Mouse (Mus musculus) forebrain, embryonic 15.5 days (tissue): ENCODE results near the gene Hadha. TPM values are rescaled to one million over a fixed set of nuclear protein-coding genes. Genes with fewer than 3 reads are reported as not detected.

ENCODE experiments used
- ATAC-seq: fragments of 200-750 bp; cut with Nextera tagmentation; replicated peaks from 2 replicates; pipeline ENCODE4 v1.8.0; 2017; ENCODE audit warnings: mild to moderate bottlenecking, moderate TSS enrichment, moderate library complexity
- H3K27ac ChIP-seq: fragments of 300-500 bp; sonication (generic); replicated peaks from 2 replicates; pipeline ENCODE4 v1.5.1; 2015; ENCODE audit warnings: mild to moderate bottlenecking, inconsistent platforms
- H3K27me3 ChIP-seq: fragments of 300-500 bp; sonication (generic); 2 replicates; pipeline ENCODE4 v1.6.1; 2015; ENCODE audit warnings: inconsistent platforms
- H3K36me3 ChIP-seq: fragments of 300-500 bp; sonication (generic); 2 replicates; pipeline ENCODE4 v1.6.1; 2015; ENCODE audit warnings: mild to moderate bottlenecking, inconsistent platforms
- H3K4me1 ChIP-seq: fragments of 300-500 bp; sonication (generic); 2 replicates; pipeline ENCODE4 v1.6.1; 2015; ENCODE audit warnings: inconsistent platforms
- H3K4me2 ChIP-seq: fragments of 300-500 bp; sonication (generic); replicated peaks from 2 replicates; pipeline ENCODE4 v1.6.1; 2015; ENCODE audit warnings: mild to moderate bottlenecking, inconsistent platforms
- H3K4me3 ChIP-seq: fragments of 300-500 bp; sonication (generic); 2 replicates; pipeline ENCODE4 v1.5.1; 2015; ENCODE audit warnings: mild to moderate bottlenecking, inconsistent platforms
- H3K9ac ChIP-seq: fragments of 300-500 bp; sonication (generic); replicated peaks from 2 replicates; pipeline ENCODE4 v1.6.1; 2015; ENCODE audit warnings: mild to moderate bottlenecking, inconsistent platforms
- H3K9me3 ChIP-seq: fragments of 300-500 bp; sonication (generic); 2 replicates; pipeline ENCODE4 v1.6.1; 2016; ENCODE audit warnings: inconsistent platforms
- WGBS: fragments of 180-500 bp; shearing (Covaris S2); methylation state at CpG from one replicate; pipeline ENCODE4 v1.1.7; 2015; ENCODE audit warnings: mixed read lengths; 5-methylcytosine and 5-hydroxymethylcytosine counted together
- polyA plus RNA-seq: library from polyadenylated mRNA; unstranded; fragments of >200 nt; fragmentation: Nextera tagmentation; extraction: Ambion mirVana; gene quantifications from 2 replicates; pipeline ENCODE4 v1.2.1, GENCODE M21; 2015

Gene Hadha
- polyA plus RNA-seq, 1 experiment from 2014 or later = 73.9 TPM

DNA sequence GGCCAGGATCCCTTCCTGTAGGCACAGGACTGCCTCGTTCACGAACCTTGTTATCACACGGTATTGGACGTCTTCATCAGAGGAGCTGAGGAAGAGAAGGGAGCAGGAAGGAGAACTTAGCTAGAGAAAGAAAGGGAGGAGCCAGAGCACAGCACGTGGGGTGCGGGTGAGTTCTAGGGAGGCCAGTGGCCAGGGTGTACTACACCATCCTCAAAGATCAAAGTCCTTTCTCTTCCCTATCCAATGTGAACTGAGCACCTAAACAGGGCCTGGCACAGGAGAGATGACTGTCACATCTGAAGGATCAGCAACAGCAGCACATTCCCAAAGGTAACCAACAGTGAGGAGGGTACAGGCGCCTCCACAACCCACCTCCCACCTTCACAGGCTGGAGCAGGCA, 34.9 kb downstream of the Hadha start:
- Histone ChIP-seq H3K36me3 (peaks cover 80% of the 10 kb centered on the region), H3K9ac (no peak overlapping the region), H3K4me3 (no peak overlapping the region), H3K4me2 (no peak overlapping the region), H3K27me3 (no peaks in the 10 kb centered on the region), H3K27ac (no peak overlapping the region), H3K4me1 (no peaks in the 10 kb centered on the region; the same call in 1 of the 2 replicates), H3K9me3 (no peaks in the 10 kb centered on the region)
- 84% methylated on average over 7 of the region's 7 CpGs for WGBS
- no peak for ATAC-seq

DNA sequence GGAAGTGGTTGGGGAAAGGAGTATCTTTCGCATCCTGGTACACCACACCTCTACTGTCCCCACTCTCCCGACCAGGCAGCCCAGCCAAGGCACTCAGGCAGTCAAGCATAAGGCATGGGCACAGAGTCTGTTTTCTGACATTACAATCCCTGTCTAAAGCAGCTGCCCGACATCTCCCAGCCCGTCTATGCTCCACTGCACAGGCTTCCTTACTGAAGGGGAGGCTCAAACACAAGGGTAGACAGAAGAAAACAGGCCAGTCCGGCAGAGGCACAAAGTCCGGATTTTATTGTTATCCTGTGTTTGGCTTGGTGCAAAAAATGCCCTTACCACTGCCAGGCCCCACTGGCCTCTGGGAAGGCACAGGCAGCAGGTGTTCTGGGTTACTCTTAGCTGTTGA, 35.8 kb downstream of the Hadha start:
- no peak overlapping the region for H3K4me3 ChIP-seq
- H3K9ac ChIP-seq = no peak overlapping the region
- no peaks in the 10 kb centered on the region for H3K9me3 ChIP-seq
- H3K4me1 ChIP-seq = peaks cover 8% of the 10 kb centered on the region
- 86% methylated on average over 6 of the region's 6 CpGs for WGBS
- no peak overlapping the region for H3K4me2 ChIP-seq
- H3K27ac ChIP-seq = no peak overlapping the region
- no peaks in the 10 kb centered on the region for H3K27me3 ChIP-seq
- no peak for ATAC-seq
- H3K36me3 ChIP-seq = peaks cover 71% of the 10 kb centered on the region

GRCm38 (mm10) chr5:30118018-30118417, 36.9 kb downstream of the Hadha start:
- H3K36me3 ChIP-seq = peaks cover 64% of the 10 kb centered on the region
- H3K4me1 ChIP-seq = peaks cover 15% of the 10 kb centered on the region
- H3K9me3 ChIP-seq = no peaks in the 10 kb centered on the region
- no peak overlapping the region for H3K9ac ChIP-seq
- H3K4me2 ChIP-seq = no peak overlapping the region
- WGBS = 82% methylated on average over 1 of the region's 1 CpGs
- H3K27me3 ChIP-seq = no peaks in the 10 kb centered on the region
- H3K4me3 ChIP-seq = no peak overlapping the region
- no peak for ATAC-seq
- no peak overlapping the region for H3K27ac ChIP-seq

DNA sequence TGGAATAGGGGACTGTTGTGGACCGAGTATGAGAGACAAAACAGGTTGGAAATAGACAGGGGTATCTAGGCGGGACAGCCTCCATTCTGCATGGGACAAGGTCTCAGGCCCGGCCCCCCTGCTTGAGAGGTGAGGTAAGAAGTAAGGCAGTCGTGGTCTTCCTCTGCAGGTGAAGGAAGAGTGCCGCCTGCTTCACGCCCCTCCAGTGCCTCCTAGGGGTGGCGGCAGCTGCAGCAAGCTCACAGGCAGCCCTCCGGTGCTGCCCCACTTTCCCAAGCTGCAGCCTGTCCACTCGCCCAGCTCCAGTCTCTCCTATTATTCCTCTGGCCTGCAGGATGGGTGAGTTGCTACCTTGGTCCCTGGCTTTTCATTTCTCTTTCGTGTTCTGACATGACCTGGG, 39.2 kb downstream of the Hadha start:
- 38% methylated on average over 10 of the region's 10 CpGs for WGBS
- Histone ChIP-seq H3K4me2 (no peak overlapping the region), H3K9ac (no peak overlapping the region), H3K27ac (no peak overlapping the region), H3K27me3 (no peaks in the 10 kb centered on the region), H3K4me1 (peaks cover 25% of the 10 kb centered on the region), H3K4me3 (no peak overlapping the region), H3K9me3 (no peaks in the 10 kb centered on the region), H3K36me3 (peaks cover 42% of the 10 kb centered on the region)
- ATAC-seq = no peak

DNA sequence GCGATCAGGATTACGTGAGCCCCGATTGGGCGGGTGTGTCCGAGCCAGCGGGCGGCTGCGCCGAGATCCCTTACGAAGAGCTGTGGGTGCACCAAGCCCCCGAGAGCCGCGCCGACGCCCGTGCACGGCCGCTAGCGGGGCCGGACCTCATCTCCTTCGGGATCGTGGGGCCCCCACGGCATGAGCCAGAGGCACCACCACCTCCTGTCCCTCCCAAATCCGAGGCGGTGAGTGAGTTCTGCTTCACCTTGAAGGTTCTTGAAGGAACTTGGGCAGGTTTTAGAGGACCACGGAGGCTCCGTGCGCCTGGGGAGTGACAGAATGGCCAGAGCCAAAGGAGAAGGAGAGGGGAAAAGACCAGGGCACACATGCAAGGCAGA, 40.2 kb downstream of the Hadha start:
- H3K9me3 ChIP-seq = no peaks in the 10 kb centered on the region
- H3K4me1 ChIP-seq = peaks cover 35% of the 10 kb centered on the region
- H3K4me2 ChIP-seq = peak overlapping the region; percentile 61
- H3K36me3 ChIP-seq = peaks cover 33% of the 10 kb centered on the region
- H3K27ac ChIP-seq = no peak overlapping the region
- WGBS = 5% methylated on average over 28 of the region's 28 CpGs
- no peaks in the 10 kb centered on the region for H3K27me3 ChIP-seq
- peak overlapping the region; percentile 44 for H3K4me3 ChIP-seq
- no peak for ATAC-seq
- H3K9ac ChIP-seq = peak overlapping the region; percentile 41; the same call in 1 of the 2 replicates

DNA sequence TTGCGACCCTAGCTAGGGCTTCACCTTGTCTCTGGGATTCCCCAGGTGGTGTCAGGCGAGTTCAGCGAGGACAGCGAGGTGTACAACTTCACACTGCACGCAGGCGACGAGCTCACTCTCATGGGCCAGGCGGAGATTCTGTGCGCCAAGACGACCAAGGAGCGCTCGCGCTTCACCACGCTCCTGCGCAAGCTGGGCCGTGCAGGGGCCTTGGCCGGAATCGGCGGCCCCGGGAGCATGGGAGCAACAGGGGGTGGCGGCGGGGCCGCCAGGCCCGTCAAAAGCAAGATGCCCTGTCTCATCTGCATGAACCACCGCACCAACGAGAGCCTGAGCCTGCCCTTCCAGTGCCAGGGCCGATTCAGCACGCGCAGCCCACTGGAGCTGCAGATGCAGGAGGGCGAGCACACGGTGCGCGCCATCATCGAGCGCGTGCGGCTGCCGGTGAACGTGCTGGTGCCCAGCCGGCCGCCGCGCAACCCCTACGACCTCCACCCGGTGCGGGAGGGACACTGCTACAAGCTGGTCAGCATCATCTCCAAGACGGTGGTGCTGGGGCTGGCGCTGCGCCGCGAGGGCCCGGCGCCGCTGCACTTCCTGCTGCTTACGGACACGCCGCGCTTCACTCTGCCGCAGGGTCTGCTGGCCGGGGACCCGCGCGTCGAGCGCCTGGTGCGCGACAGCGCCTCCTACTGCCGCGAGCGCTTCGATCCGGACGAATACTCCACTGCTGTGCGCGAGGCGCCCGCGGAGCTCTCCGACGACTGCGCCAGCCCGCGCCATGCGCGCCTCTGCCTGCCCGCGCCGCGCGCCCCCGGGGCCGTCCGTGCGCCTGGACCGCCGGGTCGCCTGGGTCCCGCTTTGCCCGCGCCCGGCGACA, 40.8 kb downstream of the Hadha start:
- Histone ChIP-seq H3K9ac (peak overlapping the region; percentile 41), H3K4me3 (peak overlapping the region; percentile 44), H3K27ac (no peak overlapping the region), H3K4me2 (peak overlapping the region; percentile 61), H3K36me3 (peaks cover 26% of the 10 kb centered on the region), H3K4me1 (peaks cover 39% of the 10 kb centered on the region), H3K9me3 (no peaks in the 10 kb centered on the region), H3K27me3 (no peaks in the 10 kb centered on the region)
- ATAC-seq = peak; percentile 91
- 4% methylated on average over 102 of the region's 103 CpGs for WGBS

DNA sequence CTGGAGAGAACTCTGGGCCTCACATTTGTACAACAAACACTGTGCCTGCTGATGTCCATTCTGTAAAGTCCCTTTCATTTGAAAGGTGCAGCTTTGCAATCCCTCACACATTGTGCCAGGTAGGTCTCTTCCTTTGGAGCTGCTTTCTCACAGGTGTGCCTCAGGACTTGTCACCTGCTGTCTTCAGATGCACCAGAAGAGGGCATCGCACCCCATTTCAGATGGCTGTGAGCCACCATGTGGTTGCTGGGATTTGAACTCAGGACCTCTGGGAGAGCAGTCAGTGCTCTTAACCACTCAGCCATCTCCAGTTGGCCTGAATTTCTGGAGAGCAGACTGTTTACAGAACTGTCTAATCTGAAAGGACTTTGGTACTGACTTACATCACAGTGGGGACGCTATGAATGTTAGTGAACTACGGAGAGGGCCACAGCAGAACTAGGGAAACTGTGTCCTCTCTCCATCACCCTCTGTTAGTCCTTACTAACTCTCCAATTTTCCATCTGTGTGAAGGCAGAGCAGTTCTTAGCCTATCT, 42.4 kb downstream of the Hadha start:
- Histone ChIP-seq H3K9me3 (no peaks in the 10 kb centered on the region), H3K36me3 (peaks cover 12% of the 10 kb centered on the region; the same call in 1 of the 2 replicates), H3K9ac (no peak overlapping the region), H3K4me1 (peaks cover 48% of the 10 kb centered on the region), H3K4me3 (no peak overlapping the region), H3K27me3 (no peaks in the 10 kb centered on the region), H3K27ac (no peak overlapping the region), H3K4me2 (no peak overlapping the region)
- no peak for ATAC-seq
- WGBS = 88% methylated on average over 3 of the region's 3 CpGs

GRCm38 (mm10) chr5:30111771-30112170, 43.2 kb downstream of the Hadha start:
- no peak overlapping the region for H3K27ac ChIP-seq
- no peak for ATAC-seq
- 65% methylated on average over 3 of the region's 3 CpGs for WGBS
- no peaks in the 10 kb centered on the region for H3K27me3 ChIP-seq
- no peak overlapping the region for H3K9ac ChIP-seq
- no peak overlapping the region for H3K4me3 ChIP-seq
- H3K4me1 ChIP-seq = peaks cover 56% of the 10 kb centered on the region
- peaks cover 4% of the 10 kb centered on the region; the same call in 1 of the 2 replicates for H3K36me3 ChIP-seq
- no peaks in the 10 kb centered on the region for H3K9me3 ChIP-seq
- no peak overlapping the region for H3K4me2 ChIP-seq

DNA sequence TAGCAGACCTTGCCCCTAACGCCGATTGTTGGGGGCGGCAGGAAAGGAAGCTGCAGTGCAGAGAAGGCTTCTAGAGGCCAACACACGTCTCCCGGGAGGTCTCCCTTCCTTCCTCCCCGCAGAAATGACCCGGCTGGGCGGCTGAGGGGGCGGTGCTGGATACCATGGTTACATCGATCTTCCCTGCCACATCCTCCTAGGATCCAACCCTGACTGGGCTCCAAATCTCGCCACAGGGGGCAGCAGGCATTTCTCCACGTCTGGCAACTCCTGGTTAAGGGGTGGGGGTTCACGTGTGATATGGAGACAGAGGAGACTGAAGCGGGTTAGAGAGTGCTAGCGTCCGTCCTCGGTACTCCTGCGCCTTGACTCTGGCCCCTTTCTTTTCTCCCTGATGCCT, 43.8 kb downstream of the Hadha start:
- peak overlapping the region; percentile 32 for H3K4me2 ChIP-seq
- no peaks in the 10 kb centered on the region; the same call in 1 of the 2 replicates for H3K36me3 ChIP-seq
- no peak overlapping the region for H3K9ac ChIP-seq
- peak overlapping the region; percentile 3; the same call in 1 of the 2 replicates for H3K4me3 ChIP-seq
- H3K27ac ChIP-seq = no peak overlapping the region
- no peaks in the 10 kb centered on the region for H3K9me3 ChIP-seq
- no peaks in the 10 kb centered on the region for H3K27me3 ChIP-seq
- peaks cover 63% of the 10 kb centered on the region for H3K4me1 ChIP-seq
- 11% methylated on average over 18 of the region's 18 CpGs for WGBS
- ATAC-seq = no peak

GRCm38 (mm10) chr5:30110371-30111060, 44.4 kb downstream of the Hadha start:
- H3K27ac ChIP-seq = no peak overlapping the region
- no peaks in the 10 kb centered on the region for H3K36me3 ChIP-seq
- H3K4me2 ChIP-seq = peak overlapping the region; percentile 32
- peak overlapping the region; percentile 3; the same call in 1 of the 2 replicates for H3K4me3 ChIP-seq
- no peak overlapping the region for H3K9ac ChIP-seq
- no peaks in the 10 kb centered on the region for H3K27me3 ChIP-seq
- H3K9me3 ChIP-seq = no peaks in the 10 kb centered on the region
- H3K4me1 ChIP-seq = peaks cover 69% of the 10 kb centered on the region
- no peak for ATAC-seq
- 13% methylated on average over 22 of the region's 22 CpGs for WGBS

GRCm38 (mm10) chr5:30109899-30110298, 45.1 kb downstream of the Hadha start:
- Histone ChIP-seq H3K9me3 (no peaks in the 10 kb centered on the region), H3K27ac (no peak overlapping the region), H3K4me3 (no peak overlapping the region), H3K36me3 (no peaks in the 10 kb centered on the region), H3K4me2 (no peak overlapping the region), H3K4me1 (peaks cover 73% of the 10 kb centered on the region), H3K27me3 (no peaks in the 10 kb centered on the region), H3K9ac (no peak overlapping the region)
- ATAC-seq = no peak
- 31% methylated on average over 2 of the region's 2 CpGs for WGBS

- H3K4me2 ChIP-seq = peak overlapping the region; percentile 86; the same call in 1 of the 2 replicates
- peaks cover 68% of the 10 kb centered on the region for H3K4me1 ChIP-seq
- H3K27ac ChIP-seq = 0 out of 2 replicates have a peak overlapping the region, but pooled peaks have one; percentile 84
- no peak overlapping the region for H3K9ac ChIP-seq
- no peaks in the 10 kb centered on the region for H3K36me3 ChIP-seq
- H3K9me3 ChIP-seq = no peaks in the 10 kb centered on the region
- ATAC-seq = no peak
- no peak overlapping the region for H3K4me3 ChIP-seq
- WGBS = 62% methylated on average over 6 of the region's 6 CpGs
- no peaks in the 10 kb centered on the region for H3K27me3 ChIP-seq
Measured at GRCm38 (mm10) chr5:30108233-30108632, 46.7 kb downstream of the Hadha start.
